Mouse (Mus musculus) bone marrow, adult 2 months (tissue): ENCODE results near the gene Clcn7.

Experiments
- CTCF ChIP-seq: fragments of 200-500 bp; IDR thresholded peaks from 2 replicates; pipeline ENCODE4 v1.5.1; 2011; ENCODE audit warnings: low read length, control low read depth; ENCODE audit not compliant: control insufficient read depth, insufficient read depth
- POLR2A ChIP-seq: fragments of 200-500 bp; IDR thresholded peaks from 2 replicates; pipeline ENCODE4 v1.6.1; 2011; ENCODE audit warnings: low read depth, mild to moderate bottlenecking, control low read depth, low read length, borderline replicate concordance; ENCODE audit not compliant: control insufficient read depth

DNA sequence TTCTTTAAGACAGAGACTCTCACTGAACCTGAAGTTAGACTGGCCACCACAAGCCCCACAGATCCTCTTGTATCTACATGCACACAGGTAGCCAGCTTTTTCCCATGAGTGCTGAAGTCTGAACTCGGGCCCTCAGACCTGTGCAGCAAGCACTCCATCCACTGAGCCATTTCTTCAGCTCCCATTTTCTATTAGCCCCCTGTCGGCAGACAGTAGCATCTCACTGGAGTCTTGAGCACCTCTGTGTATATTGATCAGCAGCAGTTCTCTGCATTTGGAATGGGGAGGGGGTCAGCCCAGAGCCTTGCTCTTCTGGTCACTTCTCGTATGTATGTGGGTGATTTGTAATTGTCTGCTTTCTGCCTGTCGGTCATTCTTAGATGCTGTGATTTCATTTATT lies 6.8 kb downstream of the Clcn7 start:
- no peak for TF ChIP-seq CTCF
- TF ChIP-seq POLR2A = no peak
